Mouse (Mus musculus) lung, postnatal 0 days (tissue): ENCODE results near the gene Npas3.

Experiments used
- CTCF ChIP-seq: IDR thresholded peaks from 2 replicates; pipeline ENCODE4 v1.5.1; 2016; ENCODE audit warnings: antibody characterized with exemption, mild to moderate bottlenecking
- EP300 ChIP-seq: IDR thresholded peaks from 2 replicates; pipeline ENCODE4 v1.6.1; 2016; ENCODE audit warnings: antibody characterized with exemption, mild to moderate bottlenecking, control low read depth

GRCm38 (mm10) chr12:53331800-53332199, 83.3 kb downstream of the Npas3 start:
- TF ChIP-seq EP300 (no peak), CTCF (no peak)
